In genomic region chr17:35808073-35808472, GRCm38 (mm10) we compare ENCODE assay signal across 8 mouse cellular contexts. TPM values are rescaled to one million over a fixed set of nuclear protein-coding genes. Genes with fewer than 3 reads are reported as not detected.
DNase-seq lines count a peak whose midpoint lies in the region; ATAC-seq lines count a peak whose summit lies in the region.

No protein-coding gene starts in this region.

- peak; percentile 43 for DNase-seq in urinary bladder, postnatal 14 days (ENCODE audit: low spot score)
- DNase-seq in urinary bladder, adult 18-20 months (ENCODE audit: low spot score in 2 of 2) = no peak
- DNase-seq in gastrocnemius, postnatal 25 days = peak; percentile 87
- DNase-seq in telencephalon, adult 2 months (ENCODE audit: low read depth, low spot score) = peak; percentile 31
- DNase-seq in left cerebral cortex, adult 9 months (ENCODE audit: low spot score in 2 of 2) = no peak
- DNase-seq in natural killer cell, adult 2 months (ENCODE audit: low spot score in 2 of 2) = no peak
- DNase-seq in urinary bladder, postnatal 25 days (ENCODE audit: low spot score) = no peak

- no peaks in the 10 kb centered on the region for H3K36me3 ChIP-seq in limb, embryonic 15.5 days

- 30% methylated on average over 9 of the region's 9 CpGs for WGBS in limb, embryonic 15.5 days

- H3K9ac ChIP-seq in limb, embryonic 15.5 days = no peak overlapping the region

- peak overlapping the region; percentile 71 for H3K27ac ChIP-seq in limb, embryonic 15.5 days

- H3K4me2 ChIP-seq in limb, embryonic 15.5 days = no peak overlapping the region

- H3K4me3 ChIP-seq in limb, embryonic 15.5 days = no peak overlapping the region

- peaks cover 24% of the 10 kb centered on the region for H3K4me1 ChIP-seq in limb, embryonic 15.5 days

- ATAC-seq in limb, embryonic 15.5 days (ENCODE audit: insufficient number of reproducible peaks, low FRiP score, low TSS enrichment, low read depth) = peak; percentile 78

- no peaks in the 10 kb centered on the region for H3K9me3 ChIP-seq in limb, embryonic 15.5 days

- H3K27me3 ChIP-seq in limb, embryonic 15.5 days = no peaks in the 10 kb centered on the region

RNA-seq across cellular contexts. Expression of gene Ier3, which starts 13.4 kb away (rescaled TPM):
- 1 to 10 TPM; 4.0 to 4.5 TPM for total RNA-seq in gastrocnemius, postnatal 25 days (2021)
- polyA plus RNA-seq in limb, embryonic 15.5 days (2015; fragmentation: Nextera tagmentation; extraction: Ambion mirVana) = 23.2 and 27.5 TPM in 2 replicates

RNA-seq across cellular contexts. Expression of gene Flot1, which starts 15.0 kb away (rescaled TPM):
- 10 to 100 TPM; 41.0 to 46.3 TPM for total RNA-seq in gastrocnemius, postnatal 25 days (2021)
- polyA plus RNA-seq in limb, embryonic 15.5 days (2015; fragmentation: Nextera tagmentation; extraction: Ambion mirVana) = 60.2 and 70.9 TPM in 2 replicates

RNA-seq across cellular contexts. Expression of gene Tubb5, which starts 30.0 kb away (rescaled TPM):
- total RNA-seq in gastrocnemius, postnatal 25 days (2021) = 10 to 100 TPM; 39.2 to 54.5 TPM
- 811 and 833 TPM in 2 replicates for polyA plus RNA-seq in limb, embryonic 15.5 days (2015; fragmentation: Nextera tagmentation; extraction: Ambion mirVana)

RNA-seq across cellular contexts. Expression of gene Mdc1, which starts 33.2 kb away (rescaled TPM):
- 1 to 10 TPM; 3.7 to 5.2 TPM for total RNA-seq in gastrocnemius, postnatal 25 days (2021)
- 13.0 and 15.0 TPM in 2 replicates for polyA plus RNA-seq in limb, embryonic 15.5 days (2015; fragmentation: Nextera tagmentation; extraction: Ambion mirVana)

RNA-seq across cellular contexts. Expression of gene Nrm, which starts 53.0 kb away (rescaled TPM):
- total RNA-seq in gastrocnemius, postnatal 25 days (2021) = 1 to 10 TPM in 1 of 2 experiments, under 1 TPM in 1; 0.74 to 1.6 TPM
- 55.5 and 59.0 TPM in 2 replicates for polyA plus RNA-seq in limb, embryonic 15.5 days (2015; fragmentation: Nextera tagmentation; extraction: Ambion mirVana)

Comparison
In these comparisons a context has a peak if more than half of its experiments do, and no peak if none do; other contexts are left out.
1. DNase-seq: peak in urinary bladder, postnatal 14 days (single experiment), gastrocnemius, postnatal 25 days (single experiment) and telencephalon, adult 2 months (single experiment); none in urinary bladder, adult 18-20 months (0 of 2), left cerebral cortex, adult 9 months (0 of 2), natural killer cell, adult 2 months (0 of 2) and urinary bladder, postnatal 25 days (single experiment).